Mouse (Mus musculus): ENCODE measurements around the gene Men1. TPM values are rescaled to one million over a fixed set of nuclear protein-coding genes. Genes with fewer than 3 reads are reported as not detected.

Men1 gene
- polyA plus RNA-seq, 1 experiment from 2014 or later: 46.9 TPM

- no peaks in the 10 kb centered on the region for H3K9me3 ChIP-seq
- peaks cover 16% of the 10 kb centered on the region for H3K4me1 ChIP-seq
- no peak overlapping the region for H3K4me2 ChIP-seq
- WGBS: 74% methylated on average over 9 of the region's 9 CpGs
- peaks cover 38% of the 10 kb centered on the region for H3K36me3 ChIP-seq
- H3K27ac ChIP-seq (replicated peaks): no peak overlapping the region
- H3K27me3 ChIP-seq (replicated peaks): no peaks in the 10 kb centered on the region
- H3K4me3 ChIP-seq: no peak overlapping the region
- ATAC-seq (ENCODE audit: extremely low read depth, insufficient number of reproducible peaks, low FRiP score, low TSS enrichment): no peak
- H3K9ac ChIP-seq: no peak overlapping the region
Measured at GRCm38 (mm10) chr19:6324751-6325150, 10.0 kb upstream of the Men1 start.

- WGBS: 46% methylated on average over 5 of the region's 5 CpGs
- H3K4me2 ChIP-seq: peak overlapping the region; percentile 60
- ATAC-seq (ENCODE audit: extremely low read depth, insufficient number of reproducible peaks, low FRiP score, low TSS enrichment): no peak
- no peaks in the 10 kb centered on the region for H3K27me3 ChIP-seq (replicated peaks)
- no peaks in the 10 kb centered on the region for H3K9me3 ChIP-seq
- H3K4me3 ChIP-seq: peak overlapping the region; percentile 20; the same call in 1 of the 2 replicates
- no peak overlapping the region for H3K27ac ChIP-seq (replicated peaks)
- H3K9ac ChIP-seq: peak overlapping the region; percentile 78
- peaks cover 22% of the 10 kb centered on the region for H3K4me1 ChIP-seq
- H3K36me3 ChIP-seq: 0 out of 2 replicates have a peak, but pooled peaks cover 1% of the 10 kb centered on the region
Measured at GRCm38 (mm10) chr19:6331178-6331577, 3.6 kb upstream of the Men1 start.

- H3K4me3 ChIP-seq: peak overlapping the region; percentile 20
- ATAC-seq (ENCODE audit: extremely low read depth, insufficient number of reproducible peaks, low FRiP score, low TSS enrichment): no peak
- H3K9me3 ChIP-seq: no peaks in the 10 kb centered on the region
- H3K9ac ChIP-seq: peak overlapping the region; percentile 78
- WGBS: 20% methylated on average over 13 of the region's 13 CpGs
- H3K4me2 ChIP-seq: peak overlapping the region; percentile 60
- H3K4me1 ChIP-seq: peaks cover 29% of the 10 kb centered on the region
- H3K27ac ChIP-seq (replicated peaks): no peak overlapping the region
- no peaks in the 10 kb centered on the region for H3K27me3 ChIP-seq (replicated peaks)
- peaks cover 4% of the 10 kb centered on the region for H3K36me3 ChIP-seq
Measured at GRCm38 (mm10) chr19:6331719-6332516, 2.9 kb upstream of the Men1 start.

- Histone ChIP-seq H3K4me3 (peak overlapping the region; percentile 75), H3K4me2 (peak overlapping the region; percentile 84), H3K4me1 (peaks cover 35% of the 10 kb centered on the region), H3K9me3 (no peaks in the 10 kb centered on the region), H3K36me3 (peaks cover 24% of the 10 kb centered on the region), H3K9ac (peak overlapping the region; percentile 71), H3K27me3 (replicated peaks) (no peaks in the 10 kb centered on the region), H3K27ac (replicated peaks) (peak overlapping the region; percentile 83)
- 59% methylated on average over 9 of the region's 9 CpGs for WGBS
- ATAC-seq (ENCODE audit: extremely low read depth, insufficient number of reproducible peaks, low FRiP score, low TSS enrichment): no peak
Measured at GRCm38 (mm10) chr19:6333761-6334595, 801 bp upstream of the Men1 start.

- Histone ChIP-seq H3K4me1 (peaks cover 48% of the 10 kb centered on the region), H3K4me2 (peak overlapping the region; percentile 84), H3K36me3 (peaks cover 39% of the 10 kb centered on the region), H3K9ac (peak overlapping the region; percentile 90), H3K9me3 (no peaks in the 10 kb centered on the region), H3K4me3 (peak overlapping the region; percentile 75), H3K27ac (replicated peaks) (peak overlapping the region; percentile 64), H3K27me3 (replicated peaks) (no peaks in the 10 kb centered on the region)
- under 1% methylated on average over 25 of the region's 25 CpGs for WGBS
- 0 out of 2 replicates have a peak, but pooled peaks have one; percentile 26 for ATAC-seq (ENCODE audit: extremely low read depth, insufficient number of reproducible peaks, low FRiP score, low TSS enrichment)
Measured at GRCm38 (mm10) chr19:6335458-6335827, 664 bp downstream of the Men1 start.

GRCm38 (mm10) chr19:6336920-6337319, 2.1 kb downstream of the Men1 start:
- ATAC-seq (ENCODE audit: extremely low read depth, insufficient number of reproducible peaks, low FRiP score, low TSS enrichment): no peak
- H3K4me1 ChIP-seq: peaks cover 53% of the 10 kb centered on the region

GRCm38 (mm10) chr19:6338171-6338570, 3.4 kb downstream of the Men1 start:
- no peak overlapping the region for H3K4me3 ChIP-seq
- peaks cover 39% of the 10 kb centered on the region for H3K36me3 ChIP-seq
- H3K9me3 ChIP-seq: no peaks in the 10 kb centered on the region
- H3K27ac ChIP-seq (replicated peaks): no peak overlapping the region
- no peak overlapping the region for H3K9ac ChIP-seq
- peaks cover 60% of the 10 kb centered on the region for H3K4me1 ChIP-seq
- WGBS: 90% methylated on average over 7 of the region's 7 CpGs
- H3K4me2 ChIP-seq: no peak overlapping the region
- no peak for ATAC-seq (ENCODE audit: extremely low read depth, insufficient number of reproducible peaks, low FRiP score, low TSS enrichment)
- no peaks in the 10 kb centered on the region for H3K27me3 ChIP-seq (replicated peaks)

More at GRCm38 (mm10) chr19:6336920-6337319, 2.1 kb downstream of the Men1 start:
- WGBS: 98% methylated on average over 10 of the region's 10 CpGs
- Histone ChIP-seq H3K4me3 (peak overlapping the region; percentile 75), H3K27ac (replicated peaks) (no peak overlapping the region), H3K9me3 (no peaks in the 10 kb centered on the region), H3K36me3 (peaks cover 39% of the 10 kb centered on the region), H3K27me3 (replicated peaks) (no peaks in the 10 kb centered on the region), H3K4me2 (peak overlapping the region; percentile 84), H3K9ac (peak overlapping the region; percentile 90)

GRCm38 (mm10) chr19:6338716-6339115, 3.9 kb downstream of the Men1 start:
- H3K9me3 ChIP-seq: no peaks in the 10 kb centered on the region
- no peak overlapping the region for H3K9ac ChIP-seq
- no peak overlapping the region for H3K27ac ChIP-seq (replicated peaks)
- H3K4me2 ChIP-seq: no peak overlapping the region
- H3K27me3 ChIP-seq (replicated peaks): no peaks in the 10 kb centered on the region
- ATAC-seq (ENCODE audit: extremely low read depth, insufficient number of reproducible peaks, low FRiP score, low TSS enrichment): no peak
- peaks cover 60% of the 10 kb centered on the region for H3K4me1 ChIP-seq
- no peak overlapping the region for H3K4me3 ChIP-seq
- peaks cover 40% of the 10 kb centered on the region for H3K36me3 ChIP-seq
- 89% methylated on average over 11 of the region's 11 CpGs for whole genome bisulfite sequencing

GRCm38 (mm10) chr19:6339191-6339590, 4.4 kb downstream of the Men1 start:
- Histone ChIP-seq H3K9ac (no peak overlapping the region), H3K4me3 (no peak overlapping the region), H3K27me3 (replicated peaks) (no peaks in the 10 kb centered on the region), H3K9me3 (no peaks in the 10 kb centered on the region), H3K36me3 (peaks cover 44% of the 10 kb centered on the region), H3K4me1 (peaks cover 56% of the 10 kb centered on the region), H3K27ac (replicated peaks) (no peak overlapping the region), H3K4me2 (no peak overlapping the region)
- 92% methylated on average over 6 of the region's 6 CpGs for WGBS
- no peak for ATAC-seq (ENCODE audit: extremely low read depth, insufficient number of reproducible peaks, low FRiP score, low TSS enrichment)

- no peak for ATAC-seq (ENCODE audit: extremely low read depth, insufficient number of reproducible peaks, low FRiP score, low TSS enrichment)
Measured at GRCm38 (mm10) chr19:6339890-6340504, 5.2 kb downstream of the Men1 start.

More at GRCm38 (mm10) chr19:6339890-6340504, 5.2 kb downstream of the Men1 start:
- Histone ChIP-seq H3K36me3 (peaks cover 51% of the 10 kb centered on the region), H3K27me3 (replicated peaks) (no peaks in the 10 kb centered on the region), H3K4me2 (peak overlapping the region; percentile 97), H3K9ac (peak overlapping the region; percentile 90; the same call in 1 of the 2 replicates), H3K4me3 (peak overlapping the region; percentile 75), H3K27ac (replicated peaks) (peak overlapping the region; percentile 73), H3K4me1 (peaks cover 53% of the 10 kb centered on the region), H3K9me3 (no peaks in the 10 kb centered on the region)
- 67% methylated on average over 15 of the region's 15 CpGs for WGBS

Data from heart, embryonic 13.5 days (tissue).